Comparison of ENCODE assay signal across 9 mouse cellular contexts in genomic region chr3:135290249-135290894, GRCm38 (mm10). TPM values are rescaled to one million over a fixed set of nuclear protein-coding genes. Genes with fewer than 3 reads are reported as not detected.
DNase-seq lines count a peak whose midpoint lies in the region; ATAC-seq and TF ChIP-seq lines count a peak whose summit lies in the region.
"Had no signal": no experiment of that assay in that cellular context is flagged by ENCODE, and none has a peak within 500 bp of the region (broad histone marks: within the 10 kb centered on the region; RNA-seq: fewer than 3 reads in every experiment).

No protein-coding gene starts in this region.

- peak; percentile 50 for DNase-seq in urinary bladder, postnatal 14 days (ENCODE audit: low spot score)
- DNase-seq in urinary bladder, postnatal 4 days (ENCODE audit: low spot score in 2 of 2) = no peak
- peak; percentile 7 for DNase-seq in c-Kit-positive CD71-positive TER-119-positive erythroid progenitor cells, embryonic 14.5 days (ENCODE audit: low spot score)
- peak; percentile 80 for DNase-seq in induced T-regulatory cell, adult 2 months (ENCODE audit: low read depth)
- DNase-seq in left cerebral cortex, postnatal 14 days (ENCODE audit: low spot score in 2 of 2) = peak; percentile 72 to 78
- DNase-seq in stomach, postnatal 0 days (ENCODE audit: low spot score) = peak; percentile 53

- 96% methylated on average over 4 of the region's 7 CpGs for WGBS in forebrain, embryonic 15.5 days
- WGBS in midbrain, embryonic 12.5 days = 100% methylated on average over 1 of the region's 7 CpGs
- WGBS in stomach, postnatal 0 days = 100% methylated on average over 2 of the region's 7 CpGs

- no peak overlapping the region for H3K9ac ChIP-seq in forebrain, embryonic 15.5 days (replicated peaks)
- no peak overlapping the region for H3K9ac ChIP-seq in midbrain, embryonic 12.5 days (replicated peaks)
- H3K9ac ChIP-seq in stomach, postnatal 0 days (ENCODE audit: low read length) = no peak overlapping the region

- H3K27ac ChIP-seq in forebrain, embryonic 15.5 days (replicated peaks) = no peak overlapping the region
- no peak overlapping the region for H3K27ac ChIP-seq in midbrain, embryonic 12.5 days (replicated peaks)
- H3K27ac ChIP-seq in stomach, postnatal 0 days (replicated peaks) = no peak overlapping the region

- TF ChIP-seq CTCF in stomach, postnatal 0 days (IDR thresholded peaks at IDR 0.05; ENCODE audit: low read depth) = peak; percentile 90

- no peaks in the 10 kb centered on the region for H3K4me1 ChIP-seq in forebrain, embryonic 15.5 days
- no peaks in the 10 kb centered on the region for H3K4me1 ChIP-seq in midbrain, embryonic 12.5 days
- no peaks in the 10 kb centered on the region for H3K4me1 ChIP-seq in stomach, postnatal 0 days (replicated peaks; ENCODE audit: control insufficient read depth, insufficient read depth)

- H3K36me3 ChIP-seq in forebrain, embryonic 15.5 days = no peaks in the 10 kb centered on the region
- no peaks in the 10 kb centered on the region for H3K36me3 ChIP-seq in midbrain, embryonic 12.5 days
- no peaks in the 10 kb centered on the region for H3K36me3 ChIP-seq in stomach, postnatal 0 days (ENCODE audit: control insufficient read depth, insufficient read depth, low read length)

- peak; percentile 88 for ATAC-seq in forebrain, embryonic 15.5 days (replicated peaks)
- peak; percentile 73 for ATAC-seq in midbrain, embryonic 12.5 days (ENCODE audit: low FRiP score, low read depth)
- ATAC-seq in stomach, postnatal 0 days (ENCODE audit: low FRiP score, low TSS enrichment) = peak; percentile 65

- intact Hi-C loops in left cerebral cortex, postnatal 14 days (cut with DNase I) = loop anchor here (2.0 to 10.0 kb wide), 2 partner anchors 114 to 440 kb away; no protein-coding TSS in a partner anchor

- no peak for TF ChIP-seq EP300 in stomach, postnatal 0 days (optimal IDR thresholded peaks at IDR 0.05)

- no peak overlapping the region for H3K4me2 ChIP-seq in forebrain, embryonic 15.5 days (replicated peaks)
- H3K4me2 ChIP-seq in midbrain, embryonic 12.5 days (replicated peaks) = no peak overlapping the region
- no peak overlapping the region for H3K4me2 ChIP-seq in stomach, postnatal 0 days (replicated peaks; ENCODE audit: low read depth)

- no peak overlapping the region for H3K4me3 ChIP-seq in forebrain, embryonic 15.5 days
- no peak overlapping the region for H3K4me3 ChIP-seq in midbrain, embryonic 12.5 days
- H3K4me3 ChIP-seq in stomach, postnatal 0 days (ENCODE audit: low read depth, low read length) = no peak overlapping the region
- H3K4me3 ChIP-seq: erythroblast, embryonic 14.5 days had no signal

- H3K27me3 ChIP-seq in forebrain, embryonic 15.5 days = no peaks in the 10 kb centered on the region
- no peaks in the 10 kb centered on the region for H3K27me3 ChIP-seq in midbrain, embryonic 12.5 days
- no peaks in the 10 kb centered on the region for H3K27me3 ChIP-seq in stomach, postnatal 0 days (ENCODE audit: control insufficient read depth, insufficient read depth, low read length)

- no peaks in the 10 kb centered on the region for H3K9me3 ChIP-seq in forebrain, embryonic 15.5 days
- no peaks in the 10 kb centered on the region for H3K9me3 ChIP-seq in midbrain, embryonic 12.5 days
- H3K9me3 ChIP-seq in stomach, postnatal 0 days (ENCODE audit: control insufficient read depth, low read length) = no peaks in the 10 kb centered on the region

RNA-seq across cellular contexts. Expression of gene Bdh2, which starts 9.4 kb away (rescaled TPM):
- polyA plus RNA-seq in forebrain, embryonic 15.5 days (2015; fragmentation: Nextera tagmentation; extraction: Ambion mirVana) = 2.1 and 3.7 TPM in 2 replicates
- total RNA-seq in left cerebral cortex, postnatal 14 days (2021) = 1 to 10 TPM; 1.8 to 2.5 TPM
- polyA plus RNA-seq in midbrain, embryonic 12.5 days (2016; fragmentation: Nextera tagmentation; extraction: Ambion mirVana) = 5.4 and 6.3 TPM in 2 replicates
- polyA plus RNA-seq in stomach, postnatal 0 days (2015; fragmentation: Nextera tagmentation; extraction: Ambion mirVana) = 2.4 TPM in 2 replicates
- polyA plus RNA-seq: erythroblast, embryonic 14.5 days had no signal

RNA-seq across cellular contexts. Expression of gene Slc9b2, which starts 17.1 kb away (rescaled TPM):
- 0.60 and 1.3 TPM in 2 replicates for polyA plus RNA-seq in forebrain, embryonic 15.5 days (2015; fragmentation: Nextera tagmentation; extraction: Ambion mirVana)
- total RNA-seq in left cerebral cortex, postnatal 14 days (2021) = 1 to 10 TPM; 2.9 to 3.4 TPM
- 0.98 and 1.3 TPM in 2 replicates for polyA plus RNA-seq in midbrain, embryonic 12.5 days (2016; fragmentation: Nextera tagmentation; extraction: Ambion mirVana)
- 6.0 and 6.9 TPM in 2 replicates for polyA plus RNA-seq in stomach, postnatal 0 days (2015; fragmentation: Nextera tagmentation; extraction: Ambion mirVana)
- polyA plus RNA-seq: erythroblast, embryonic 14.5 days had no signal

RNA-seq across cellular contexts. Expression of gene Slc9b1, which starts 57.5 kb away (rescaled TPM):
- polyA plus RNA-seq in forebrain, embryonic 15.5 days (2015; fragmentation: Nextera tagmentation; extraction: Ambion mirVana) = 0.18 and 0.24 TPM in 2 replicates
- under 1 TPM in 1 of 2 experiments, not detected in 1; 0.62 TPM for total RNA-seq in left cerebral cortex, postnatal 14 days (2021)
- 0.22 TPM in 1 of 2 replicates, not detected in the other for polyA plus RNA-seq in midbrain, embryonic 12.5 days (2016; fragmentation: Nextera tagmentation; extraction: Ambion mirVana)
- 0.07 and 0.08 TPM in 2 replicates for polyA plus RNA-seq in stomach, postnatal 0 days (2015; fragmentation: Nextera tagmentation; extraction: Ambion mirVana)
- polyA plus RNA-seq: erythroblast, embryonic 14.5 days had no signal

Comparison
In these comparisons a context has a peak if more than half of its experiments do, and no peak if none do; other contexts are left out.
1. DNase-seq: peak in urinary bladder, postnatal 14 days (single experiment), c-Kit-positive CD71-positive TER-119-positive erythroid progenitor cells, embryonic 14.5 days (single experiment), induced T-regulatory cell, adult 2 months (single experiment), left cerebral cortex, postnatal 14 days (2 of 2) and stomach, postnatal 0 days (single experiment); none in urinary bladder, postnatal 4 days (0 of 2).
2. Peak in every context shown above with its lines, with median percentiles within 50 percentile points of each other: ATAC-seq.